8 mouse cellular contexts compared by ENCODE assay signal in genomic region chr7:56019930-56020253, GRCm38 (mm10). TPM values are rescaled to one million over a fixed set of nuclear protein-coding genes. Genes with fewer than 3 reads are reported as not detected.
A peak's percentile ranks its signal among the peaks of the same experiment; 100 is the strongest.
DNase-seq lines count a peak whose midpoint lies in the region; ATAC-seq and TF ChIP-seq lines count a peak whose summit lies in the region.

TSS of gene Nipa1 (minus strand) at chr7:56019954.

- no peak for TF ChIP-seq CTCF in bone marrow macrophage, adult 2 months (IDR thresholded peaks at IDR 0.05; ENCODE audit: low read depth, low read length)
- no peak for TF ChIP-seq CTCF in liver, embryonic 14.5 days (IDR thresholded peaks at IDR 0.05; ENCODE audit: low read depth)

- H3K9me3 ChIP-seq in kidney, embryonic 14.5 days (ENCODE audit: control insufficient read depth, low read length): no peaks in the 10 kb centered on the region
- no peaks in the 10 kb centered on the region for H3K9me3 ChIP-seq in hindbrain, embryonic 11.5 days (ENCODE audit: control insufficient read depth, low read length)
- H3K9me3 ChIP-seq in liver, embryonic 14.5 days (ENCODE audit: control insufficient read depth, low read length): no peaks in the 10 kb centered on the region

- H3K27ac ChIP-seq in kidney, embryonic 14.5 days (ENCODE audit: low read depth, low read length): no peak within 1 kb of the TSS
- H3K27ac ChIP-seq in bone marrow macrophage, adult 2 months (ENCODE audit: insufficient read depth, low read depth, low read length): no peak within 1 kb of the TSS
- peak within 1 kb of the TSS; percentile 79 for H3K27ac ChIP-seq in hindbrain, embryonic 11.5 days (ENCODE audit: low read depth, low read length)
- H3K27ac ChIP-seq in liver, embryonic 14.5 days: peak within 1 kb of the TSS; percentile 93

- peak within 1 kb of the TSS; percentile 70 for H3K9ac ChIP-seq in kidney, embryonic 14.5 days (ENCODE audit: low read depth, low read length)
- peak within 1 kb of the TSS; percentile 79 for H3K9ac ChIP-seq in hindbrain, embryonic 11.5 days (ENCODE audit: low read depth, low read length)
- peak within 1 kb of the TSS; percentile 81 for H3K9ac ChIP-seq in liver, embryonic 14.5 days (replicated peaks)

- WGBS in kidney, embryonic 14.5 days: 58% methylated on average over 3 of the region's 3 CpGs
- 62% methylated on average over 3 of the region's 3 CpGs for WGBS in hindbrain, embryonic 11.5 days
- 41% methylated on average over 3 of the region's 3 CpGs for WGBS in liver, embryonic 14.5 days (ENCODE audit: insufficient replicate concordance)

- ATAC-seq in kidney, embryonic 14.5 days (ENCODE audit: low FRiP score, low TSS enrichment): no peak
- no peak for ATAC-seq in hindbrain, embryonic 11.5 days (ENCODE audit: low FRiP score)
- ATAC-seq in liver, embryonic 14.5 days (ENCODE audit: insufficient read depth): no peak

- H3K36me3 ChIP-seq in kidney, embryonic 14.5 days (ENCODE audit: control insufficient read depth, insufficient read depth, low read length): no peaks in the 10 kb centered on the region
- no peaks in the 10 kb centered on the region for H3K36me3 ChIP-seq in hindbrain, embryonic 11.5 days (ENCODE audit: control insufficient read depth, insufficient read depth, low read length)
- no peaks in the 10 kb centered on the region for H3K36me3 ChIP-seq in liver, embryonic 14.5 days (replicated peaks; ENCODE audit: control insufficient read depth, insufficient read depth, low read depth)

- peak within 1 kb of the TSS; percentile 70 for H3K4me2 ChIP-seq in kidney, embryonic 14.5 days (replicated peaks; ENCODE audit: low read depth, low read length)
- peak within 1 kb of the TSS; percentile 50 for H3K4me2 ChIP-seq in hindbrain, embryonic 11.5 days (replicated peaks; ENCODE audit: low read depth, low read length)
- peak within 1 kb of the TSS; percentile 82 for H3K4me2 ChIP-seq in liver, embryonic 14.5 days (ENCODE audit: low read depth)

- no peaks in the 10 kb centered on the region for H3K4me1 ChIP-seq in kidney, embryonic 14.5 days (ENCODE audit: control insufficient read depth, insufficient read depth, low read length)
- peaks cover 4% of the 10 kb centered on the region for H3K4me1 ChIP-seq in bone marrow macrophage, adult 2 months (ENCODE audit: control insufficient read depth, insufficient read depth, low read length)
- H3K4me1 ChIP-seq in hindbrain, embryonic 11.5 days (replicated peaks; ENCODE audit: control insufficient read depth, insufficient read depth, low read length): no peaks in the 10 kb centered on the region
- H3K4me1 ChIP-seq in liver, embryonic 14.5 days (replicated peaks; ENCODE audit: control insufficient read depth in 2 of 2, insufficient read depth in 2 of 2, low read length in 1 of 2): peaks cover 33 to 40% of the 10 kb centered on the region in 2 experiments

- no peak for TF ChIP-seq EP300 in liver, embryonic 14.5 days (IDR thresholded peaks at IDR 0.05; ENCODE audit: low read depth)

- no peaks in the 10 kb centered on the region for H3K27me3 ChIP-seq in kidney, embryonic 14.5 days (ENCODE audit: control insufficient read depth, insufficient read depth, low read length)
- H3K27me3 ChIP-seq in hindbrain, embryonic 11.5 days (ENCODE audit: control insufficient read depth, insufficient read depth, low read length): no peaks in the 10 kb centered on the region
- no peaks in the 10 kb centered on the region for H3K27me3 ChIP-seq in liver, embryonic 14.5 days (ENCODE audit: control insufficient read depth, insufficient read depth, low read length)

- H3K4me3 ChIP-seq in kidney, embryonic 14.5 days (ENCODE audit: low read length): peak within 1 kb of the TSS; percentile 71
- peak within 1 kb of the TSS; percentile 79 for H3K4me3 ChIP-seq in bone marrow macrophage, adult 2 months (ENCODE audit: insufficient read depth, low read length)
- peak within 1 kb of the TSS; percentile 71 for H3K4me3 ChIP-seq in hindbrain, embryonic 11.5 days (ENCODE audit: low read depth, low read length)
- peak within 1 kb of the TSS; percentile 67 to 87 for H3K4me3 ChIP-seq in liver, embryonic 14.5 days (ENCODE audit: insufficient read depth in 1 of 2, low read depth in 2 of 2, low read length in 2 of 2)

- no peak for DNase-seq in kidney, postnatal 36 days
- DNase-seq in hindbrain, embryonic 11.5 days (ENCODE audit: low spot score): no peak
- no peak for DNase-seq in liver, embryonic 14.5 days (ENCODE audit: low read depth in 3 of 3, low spot score in 3 of 3)
- DNase-seq in ovary, postnatal 10 days (ENCODE audit: low spot score): no peak
- no peak for DNase-seq in spleen, adult 12 weeks (ENCODE audit: low spot score)
- no peak for DNase-seq in adrenal gland, postnatal 36 days

- TF ChIP-seq POLR2A in bone marrow macrophage, adult 2 months (IDR thresholded peaks at IDR 0.05; ENCODE audit: borderline replicate concordance, low read depth, low read length): no peak

RNA-seq across cellular contexts. Expression of gene Nipa1, which starts in this region (rescaled TPM):
- 3.3 and 4.4 TPM in 2 replicates for polyA plus RNA-seq in kidney, embryonic 14.5 days (2014; fragmentation: Nextera tagmentation; extraction: Ambion mirVana)
- 4.6 and 5.8 TPM in 2 replicates for polyA plus RNA-seq in bone marrow macrophage, adult 2 months (2012; ENCODE audit: insufficient read depth, insufficient read length, missing spikeins)
- polyA plus RNA-seq in hindbrain, embryonic 11.5 days (2014; fragmentation: Nextera tagmentation; extraction: Ambion mirVana): 11.1 and 11.4 TPM in 2 replicates
- polyA plus RNA-seq in liver, embryonic 14.5 days (2012; rRNA removed): 6.6 and 8.1 TPM in 2 replicates
- 10.9 and 12.3 TPM in 2 replicates for polyA plus RNA-seq in liver, embryonic 14.5 days (2014; fragmentation: Nextera tagmentation; extraction: Ambion mirVana)
- total RNA-seq in adrenal gland, postnatal 36 days (2021): 1 to 10 TPM; 6.2 to 8.4 TPM

Comparison
In these comparisons a context has a peak if more than half of its experiments do, and no peak if none do; other contexts are left out.
1. H3K27ac ChIP-seq: peak in hindbrain, embryonic 11.5 days (single experiment) and liver, embryonic 14.5 days (single experiment); none in kidney, embryonic 14.5 days (single experiment) and bone marrow macrophage, adult 2 months (single experiment).
2. Peak in every context shown above with its lines, with median percentiles within 50 percentile points of each other: H3K4me2 ChIP-seq, H3K4me3 ChIP-seq and H3K9ac ChIP-seq.